Mouse (Mus musculus): ENCODE measurements at regions not wholly inside any gene's neighbourhood (a gene's known extent, or its start where the extent isn't known, plus 50 kb on each side); places are given as distances from the start of the nearest gene placed in this dataset.

DNA sequence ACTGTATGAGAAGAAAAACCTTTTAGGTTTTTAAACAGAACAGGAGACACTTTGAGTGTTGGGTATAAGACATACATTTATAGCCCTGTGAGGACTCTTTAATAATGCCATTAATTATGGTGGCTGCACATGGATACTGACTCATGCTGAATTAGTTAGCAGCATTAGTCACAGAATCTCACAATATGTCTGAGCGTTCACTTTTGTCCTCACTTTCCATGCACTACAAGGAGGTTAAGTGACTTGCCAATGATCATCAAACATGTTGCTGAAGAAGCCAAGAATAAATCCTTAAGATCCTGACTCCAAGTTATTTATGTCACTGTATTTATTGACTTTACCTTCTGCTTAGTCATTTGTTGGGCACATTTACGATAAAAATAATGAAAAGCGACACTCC lies 105.6 kb upstream of the Atxn7l3b start:
- DNase-seq, result no peak

DNA sequence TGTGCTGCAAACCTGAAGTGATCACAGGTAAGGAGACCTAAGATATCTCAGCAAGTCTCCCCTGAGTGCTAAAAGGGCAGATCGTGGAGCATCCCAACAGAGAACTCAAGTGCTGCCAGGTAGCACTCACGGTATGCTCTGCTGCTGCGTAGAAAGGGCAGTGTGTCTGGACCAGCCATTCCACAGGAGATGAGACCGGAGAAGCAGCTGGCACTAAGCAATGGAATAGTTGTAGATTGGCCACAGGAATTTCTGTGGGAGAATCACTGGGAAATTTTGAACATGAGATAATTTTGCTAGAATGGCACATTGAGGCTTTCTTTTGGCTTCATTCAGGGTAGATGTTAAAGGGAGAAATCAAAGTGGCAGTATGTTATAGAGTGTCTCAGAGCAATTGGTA lies 104.1 kb upstream of the Atxn7l3b start:
- no peak for DNase-seq

DNA sequence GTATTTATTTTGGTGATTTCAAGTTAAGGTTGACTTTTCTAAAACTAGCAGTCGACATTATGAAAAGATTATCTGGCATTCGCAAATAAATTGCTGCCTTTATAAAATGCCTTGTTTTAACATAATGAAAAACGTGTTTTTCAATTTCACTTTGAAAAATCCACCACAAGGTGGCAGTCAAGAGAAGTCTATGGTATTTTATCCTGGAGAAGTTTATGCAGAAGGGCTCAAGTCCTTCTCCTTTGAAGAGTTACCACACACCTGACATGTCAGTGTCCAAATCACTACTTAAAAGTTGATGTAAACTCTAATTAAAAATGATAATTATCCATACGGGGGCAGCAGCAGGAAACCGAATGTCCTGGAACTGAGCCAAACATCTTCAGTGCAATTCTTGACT lies 98.5 kb upstream of the Atxn7l3b start:
- peak; percentile 26 for DNase-seq

DNA sequence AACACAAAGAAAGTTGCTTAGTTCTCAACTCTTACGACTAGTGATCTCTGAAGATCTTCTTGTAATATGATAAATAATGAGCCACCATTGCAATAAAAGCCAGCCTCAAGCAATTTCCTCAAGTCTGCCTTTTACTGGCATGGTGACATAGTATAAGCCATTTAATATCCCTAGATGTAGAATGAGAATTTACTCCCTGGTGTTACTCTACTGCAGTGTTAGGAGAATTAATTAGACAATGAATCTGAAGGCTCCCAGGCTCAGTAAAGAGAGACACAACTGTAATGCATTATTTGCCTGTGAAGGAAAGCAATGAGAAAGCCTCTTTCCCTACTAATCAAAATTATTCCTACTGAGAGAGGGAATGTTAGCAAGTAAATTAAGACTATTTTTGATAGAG lies 95.8 kb upstream of the Atxn7l3b start:
- no peak for DNase-seq

DNA sequence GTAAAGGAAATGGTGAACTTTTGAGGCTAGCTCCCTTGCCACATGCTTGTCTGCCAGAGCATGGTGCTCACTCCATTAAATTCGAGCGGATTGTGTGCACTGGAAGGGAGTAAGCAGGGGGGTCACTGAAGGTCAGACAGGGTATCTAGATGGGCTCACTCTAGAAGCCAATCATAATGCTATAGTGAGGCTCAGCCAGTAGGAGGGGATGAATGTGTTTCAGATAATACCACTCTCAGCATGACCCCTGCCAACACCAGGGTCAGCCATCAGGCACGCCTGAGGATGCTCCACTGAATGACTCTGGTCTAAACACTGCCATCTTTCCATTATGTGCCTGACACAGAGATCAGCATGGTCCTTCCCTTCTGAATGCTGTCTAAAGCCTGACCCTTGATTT lies 80.3 kb upstream of the Atxn7l3b start:
- DNase-seq, result no peak

DNA sequence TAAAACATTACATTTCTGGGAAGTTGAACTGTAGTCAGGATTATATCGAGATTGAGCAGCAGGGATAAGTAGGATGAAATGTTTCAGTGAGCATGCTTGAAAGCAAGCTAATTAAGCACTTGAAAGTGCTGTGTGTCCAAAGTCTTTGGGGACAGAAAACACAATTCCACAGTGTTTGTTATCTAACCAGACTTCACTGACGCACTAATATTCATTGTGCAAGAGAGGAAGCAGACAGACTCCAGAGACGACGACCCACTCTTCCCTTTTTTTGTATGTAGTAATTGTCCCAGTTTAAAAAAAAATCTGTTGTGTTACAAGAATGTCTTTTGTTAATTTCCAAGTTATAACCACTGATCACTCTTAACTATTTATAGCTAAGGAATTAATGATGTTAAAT lies 61.9 kb upstream of the Atxn7l3b start:
- no peak for DNase-seq

DNA sequence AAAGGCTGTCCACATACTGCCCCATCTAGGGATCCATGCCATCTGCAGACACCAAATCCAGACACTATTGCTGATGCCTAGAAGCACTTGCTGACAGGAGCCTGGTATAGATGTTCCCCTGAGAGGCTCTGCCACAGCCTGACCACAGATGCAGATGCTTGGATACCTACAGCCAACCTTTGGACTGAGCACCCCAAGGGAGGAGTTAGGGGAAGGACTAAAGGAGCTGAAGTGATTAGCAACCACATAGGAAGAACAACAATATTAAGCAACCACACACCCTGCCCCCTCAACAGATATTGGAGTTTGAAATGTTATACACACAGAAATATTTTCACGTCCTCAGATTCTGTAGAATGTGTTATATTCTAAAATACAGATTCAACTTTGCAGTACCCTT lies 53.9 kb upstream of the Atxn7l3b start:
- DNase-seq, result no peak

Data from cerebellum, adult 9-10 months (tissue).